Comparison of ENCODE assay signal across 13 mouse cellular contexts in the genomic region with DNA sequence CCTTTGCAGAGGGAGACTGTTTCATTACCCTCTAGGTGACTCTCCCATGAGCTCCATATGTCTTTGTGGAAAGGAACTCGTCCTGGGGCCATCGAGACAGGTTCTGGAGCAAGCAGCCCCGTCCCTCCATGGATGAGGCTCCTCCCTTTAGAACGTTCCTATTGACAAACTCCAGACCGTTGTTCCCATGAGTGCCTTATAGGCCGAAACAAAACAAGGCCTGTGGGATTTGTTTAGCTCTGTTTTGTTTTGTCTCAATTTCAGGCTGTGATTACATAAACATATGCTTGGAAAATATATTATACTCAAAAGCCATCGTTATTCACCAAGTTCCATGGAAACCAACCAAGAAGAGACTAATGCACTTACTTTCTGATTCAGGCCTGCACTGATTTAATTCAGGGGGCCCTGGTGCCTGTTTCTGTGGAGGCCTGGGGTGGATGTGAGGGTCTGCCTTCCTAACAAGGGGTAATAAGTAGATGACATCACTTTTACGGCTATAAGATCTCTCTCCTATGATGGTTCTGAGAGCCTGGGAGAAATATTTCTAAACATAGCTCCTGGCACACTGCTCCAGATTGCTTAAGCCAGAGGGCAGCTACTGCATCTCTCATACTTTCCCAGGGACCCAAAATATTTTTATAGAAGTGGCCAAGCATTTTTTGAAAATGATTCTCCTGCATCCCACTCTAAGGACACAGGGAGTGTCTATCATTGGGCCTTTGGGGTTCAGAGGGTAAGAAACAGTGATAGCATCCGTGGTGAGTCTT.
DNase-seq lines count a peak whose midpoint lies in the region; ATAC-seq and TF ChIP-seq lines count a peak whose summit lies in the region.
"Had no signal": no experiment of that assay in that cellular context is flagged by ENCODE, and none has a peak within 500 bp of the region (broad histone marks: within the 10 kb centered on the region; RNA-seq: fewer than 3 reads in every experiment).

No protein-coding gene starts in this region.

- no peaks in the 10 kb centered on the region for H3K27me3 ChIP-seq in kidney, postnatal 0 days (ENCODE audit: insufficient read depth, low read length)
- H3K27me3 ChIP-seq in embryonic facial prominence, embryonic 15.5 days = no peaks in the 10 kb centered on the region
- no peaks in the 10 kb centered on the region for H3K27me3 ChIP-seq in myocyte (ENCODE audit: control insufficient read depth, insufficient read depth, insufficient read length)
- H3K27me3 ChIP-seq: forebrain, embryonic 15.5 days had no signal

- no peak for TF ChIP-seq POLR2A in myocyte (IDR thresholded peaks at IDR 0.05; ENCODE audit: insufficient read length, low read depth)

- ATAC-seq in kidney, postnatal 0 days (replicated peaks; ENCODE audit: low FRiP score, low read depth) = no peak
- no peak for ATAC-seq in embryonic facial prominence, embryonic 15.5 days (ENCODE audit: insufficient number of reproducible peaks, low FRiP score, low TSS enrichment, low read depth)
- ATAC-seq: forebrain, embryonic 15.5 days had no signal

- WGBS in kidney, postnatal 0 days = 62% methylated on average over 9 of the region's 9 CpGs
- 30% methylated on average over 9 of the region's 9 CpGs for WGBS in embryonic facial prominence, embryonic 15.5 days

- H3K79me2 ChIP-seq in myocyte (ENCODE audit: control insufficient read depth, insufficient read depth) = peaks cover 20% of the 10 kb centered on the region

- no peak overlapping the region for H3K4me2 ChIP-seq in kidney, postnatal 0 days (ENCODE audit: low read length)
- no peak overlapping the region for H3K4me2 ChIP-seq in embryonic facial prominence, embryonic 15.5 days (replicated peaks)
- H3K4me2 ChIP-seq in myocyte (ENCODE audit: low read depth) = peak overlapping the region; percentile 45
- H3K4me2 ChIP-seq: forebrain, embryonic 15.5 days; liver, embryonic 15.5 days had no signal

- DNase-seq in kidney, postnatal 0 days (ENCODE audit: low spot score) = no peak
- no peak for DNase-seq in kidney, postnatal 36 days
- DNase-seq in NIH3T3 (ENCODE audit: low read depth) = peak; percentile 69
- no peak for DNase-seq in left cerebral cortex, adult 11 months (ENCODE audit: low spot score)
- no peak for DNase-seq in frontal cortex, postnatal 25 days (ENCODE audit: low spot score in 2 of 2)
- DNase-seq: cerebellum, adult 2 months; kidney, postnatal 4 days; right cerebral cortex, postnatal 14 days had no signal

- H3K4me3 ChIP-seq in kidney, postnatal 0 days (replicated peaks; ENCODE audit: low read depth, low read length) = no peak overlapping the region
- no peak overlapping the region for H3K4me3 ChIP-seq in embryonic facial prominence, embryonic 15.5 days (replicated peaks)
- H3K4me3 ChIP-seq in myocyte = no peak overlapping the region
- H3K4me3 ChIP-seq: forebrain, embryonic 15.5 days; liver, embryonic 15.5 days; midbrain, embryonic 10.5 days had no signal

- no peaks in the 10 kb centered on the region for H3K36me3 ChIP-seq in kidney, postnatal 0 days (ENCODE audit: insufficient read depth, low read length)
- no peaks in the 10 kb centered on the region for H3K36me3 ChIP-seq in embryonic facial prominence, embryonic 15.5 days
- H3K36me3 ChIP-seq in myocyte (ENCODE audit: control insufficient read depth, insufficient read depth) = no peaks in the 10 kb centered on the region
- H3K36me3 ChIP-seq: forebrain, embryonic 15.5 days; liver, embryonic 15.5 days; midbrain, embryonic 10.5 days had no signal

- H3K4me1 ChIP-seq in kidney, postnatal 0 days (replicated peaks; ENCODE audit: insufficient read depth, low read length) = no peaks in the 10 kb centered on the region
- peaks cover 16% of the 10 kb centered on the region for H3K4me1 ChIP-seq in embryonic facial prominence, embryonic 15.5 days
- H3K4me1 ChIP-seq: forebrain, embryonic 15.5 days; liver, embryonic 15.5 days; midbrain, embryonic 10.5 days had no signal

- H3ac ChIP-seq in myocyte (ENCODE audit: control insufficient read depth, insufficient read length) = no peak overlapping the region

- TF ChIP-seq CTCF in kidney, postnatal 0 days (IDR thresholded peaks at IDR 0.05; ENCODE audit: low read depth) = no peak

- no peak overlapping the region for H3K9ac ChIP-seq in kidney, postnatal 0 days (ENCODE audit: low read depth, low read length)
- no peak overlapping the region for H3K9ac ChIP-seq in embryonic facial prominence, embryonic 15.5 days
- H3K9ac ChIP-seq: forebrain, embryonic 15.5 days; liver, embryonic 15.5 days had no signal

- no peaks in the 10 kb centered on the region for H3K9me3 ChIP-seq in kidney, postnatal 0 days (replicated peaks; ENCODE audit: low read length)
- H3K9me3 ChIP-seq in embryonic facial prominence, embryonic 15.5 days (replicated peaks) = no peaks in the 10 kb centered on the region
- H3K9me3 ChIP-seq: forebrain, embryonic 15.5 days; liver, embryonic 15.5 days; midbrain, embryonic 10.5 days had no signal

- 0 out of 2 replicates have a peak overlapping the region, but pooled peaks have one; percentile 11 for H3K27ac ChIP-seq in kidney, postnatal 0 days
- H3K27ac ChIP-seq in embryonic facial prominence, embryonic 15.5 days (replicated peaks) = peak overlapping the region; percentile 72
- H3K27ac ChIP-seq: forebrain, embryonic 15.5 days; liver, embryonic 15.5 days; midbrain, embryonic 10.5 days had no signal

TF ChIP-seq in myocyte, 11 proteins besides CTCF, POLR2A, EP300 and RAD21:
- TF ChIP-seq MAX (IDR thresholded peaks at IDR 0.05; ENCODE audit: low read depth) (no peak), TCF12 (IDR thresholded peaks at IDR 0.05; ENCODE audit: insufficient read depth, poor library complexity, severe bottlenecking) (no peak), SRF (IDR thresholded peaks at IDR 0.05; ENCODE audit: control insufficient read depth, insufficient read length, low read depth) (no peak), E2F4 (IDR thresholded peaks at IDR 0.05; ENCODE audit: insufficient read depth) (no peak), CEBPB (IDR thresholded peaks at IDR 0.05; ENCODE audit: insufficient read depth, poor library complexity, severe bottlenecking) (no peak), USF1 (IDR thresholded peaks at IDR 0.05; ENCODE audit: low read depth) (no peak), TCF3 (IDR thresholded peaks at IDR 0.05; ENCODE audit: insufficient read length, low read depth) (no peak), POLR2AphosphoS2 (IDR thresholded peaks at IDR 0.05; ENCODE audit: insufficient read length, low read depth) (no peak), REST (IDR thresholded peaks at IDR 0.05; ENCODE audit: insufficient read depth, insufficient read length) (no peak), MYOG (IDR thresholded peaks at IDR 0.05; ENCODE audit: control insufficient read depth in 1 of 3, insufficient read depth in 1 of 3, insufficient read length in 2 of 3, low read depth in 2 of 3) (no peak), MYOD1 (IDR thresholded peaks at IDR 0.05; ENCODE audit: control insufficient read depth in 1 of 3, insufficient read length in 2 of 3, low read depth in 2 of 3) (no peak)
